Comparison of ENCODE assay signal across 8 mouse cellular contexts in genomic region chr2:38797087-38797624, GRCm38 (mm10).
DNase-seq lines count a peak whose midpoint lies in the region; ATAC-seq and TF ChIP-seq lines count a peak whose summit lies in the region.

No protein-coding gene starts in this region.

- peak; percentile 93 for DNase-seq in heart, adult 11 months
- peak; percentile 69 to 71 for DNase-seq in cerebellum, adult 18-20 months
- peak; percentile 80 for DNase-seq in forelimb bud, embryonic 11.5 days (ENCODE audit: low read depth, low spot score)
- DNase-seq in left cerebral cortex, postnatal 14 days (ENCODE audit: low spot score in 2 of 2), result peak; percentile 63 to 74
- peak; percentile 83 for DNase-seq in midbrain, postnatal 0 days (ENCODE audit: low spot score)
- peak; percentile 54 to 79 for DNase-seq in spleen, postnatal 10 days (ENCODE audit: low spot score in 2 of 2)

- no peak overlapping the region for H3K4me2 ChIP-seq in heart, embryonic 12.5 days
- peak overlapping the region; percentile 35 for H3K4me2 ChIP-seq in hindbrain, embryonic 15.5 days
- no peak overlapping the region for H3K4me2 ChIP-seq in midbrain, postnatal 0 days (ENCODE audit: low read depth, low read length, poor library complexity, severe bottlenecking)

- H3K9ac ChIP-seq in heart, embryonic 12.5 days, result no peak overlapping the region
- H3K9ac ChIP-seq in hindbrain, embryonic 15.5 days, result no peak overlapping the region
- no peak overlapping the region for H3K9ac ChIP-seq in midbrain, postnatal 0 days (replicated peaks; ENCODE audit: low read length, poor library complexity, severe bottlenecking)

- no peak overlapping the region for H3K4me3 ChIP-seq in heart, embryonic 12.5 days
- H3K4me3 ChIP-seq in hindbrain, embryonic 15.5 days, result no peak overlapping the region
- H3K4me3 ChIP-seq in midbrain, postnatal 0 days (ENCODE audit: low read depth, low read length), result no peak overlapping the region

- intact Hi-C loops in left cerebral cortex, postnatal 14 days (cut with DNase I), result loop anchor here (2.0 to 5.0 kb wide), 2 partner anchors 68 to 200 kb away; partner anchors contain the start of gene Wdr38

- ATAC-seq in heart, embryonic 12.5 days (ENCODE audit: insufficient number of reproducible peaks, low FRiP score), result no peak
- peak; percentile 48; the same call in 1 of the 2 replicates for ATAC-seq in hindbrain, embryonic 15.5 days (ENCODE audit: low FRiP score, low read depth)
- no peak for ATAC-seq in midbrain, postnatal 0 days (ENCODE audit: low FRiP score)

- no peaks in the 10 kb centered on the region for H3K27me3 ChIP-seq in heart, embryonic 12.5 days (replicated peaks)
- H3K27me3 ChIP-seq in hindbrain, embryonic 15.5 days, result no peaks in the 10 kb centered on the region
- H3K27me3 ChIP-seq in midbrain, postnatal 0 days (ENCODE audit: insufficient read depth, low read length), result no peaks in the 10 kb centered on the region

- WGBS in heart, embryonic 12.5 days, result 15% methylated on average over 3 of the region's 3 CpGs
- WGBS in hindbrain, embryonic 15.5 days, result 11% methylated on average over 3 of the region's 3 CpGs
- 4% methylated on average over 3 of the region's 3 CpGs for WGBS in midbrain, postnatal 0 days

- no peaks in the 10 kb centered on the region for H3K36me3 ChIP-seq in heart, embryonic 12.5 days
- H3K36me3 ChIP-seq in hindbrain, embryonic 15.5 days, result no peaks in the 10 kb centered on the region
- H3K36me3 ChIP-seq in midbrain, postnatal 0 days (ENCODE audit: insufficient read depth, low read length), result no peaks in the 10 kb centered on the region

- H3K27ac ChIP-seq in heart, embryonic 12.5 days (ENCODE audit: poor library complexity, severe bottlenecking), result no peak overlapping the region
- no peak overlapping the region for H3K27ac ChIP-seq in hindbrain, embryonic 15.5 days (replicated peaks)
- H3K27ac ChIP-seq in midbrain, postnatal 0 days (ENCODE audit: low read depth, low read length), result no peak overlapping the region

- H3K9me3 ChIP-seq in heart, embryonic 12.5 days (replicated peaks), result no peaks in the 10 kb centered on the region
- H3K9me3 ChIP-seq in hindbrain, embryonic 15.5 days, result no peaks in the 10 kb centered on the region
- H3K9me3 ChIP-seq in midbrain, postnatal 0 days (ENCODE audit: low read length), result no peaks in the 10 kb centered on the region

- peak; percentile 93 for TF ChIP-seq CTCF in midbrain, postnatal 0 days (IDR thresholded peaks at IDR 0.05)

- no peaks in the 10 kb centered on the region for H3K4me1 ChIP-seq in heart, embryonic 12.5 days (replicated peaks)
- no peaks in the 10 kb centered on the region for H3K4me1 ChIP-seq in hindbrain, embryonic 15.5 days (replicated peaks)
- H3K4me1 ChIP-seq in midbrain, postnatal 0 days (ENCODE audit: insufficient read depth, low read length), result no peaks in the 10 kb centered on the region
